Mouse (Mus musculus): ENCODE data around the gene Psenen. TPM values are rescaled to one million over a fixed set of nuclear protein-coding genes. Genes with fewer than 3 reads are reported as not detected.

Psenen gene
- polyA plus RNA-seq, 2 experiments, result 136 to 141 TPM

DNA sequence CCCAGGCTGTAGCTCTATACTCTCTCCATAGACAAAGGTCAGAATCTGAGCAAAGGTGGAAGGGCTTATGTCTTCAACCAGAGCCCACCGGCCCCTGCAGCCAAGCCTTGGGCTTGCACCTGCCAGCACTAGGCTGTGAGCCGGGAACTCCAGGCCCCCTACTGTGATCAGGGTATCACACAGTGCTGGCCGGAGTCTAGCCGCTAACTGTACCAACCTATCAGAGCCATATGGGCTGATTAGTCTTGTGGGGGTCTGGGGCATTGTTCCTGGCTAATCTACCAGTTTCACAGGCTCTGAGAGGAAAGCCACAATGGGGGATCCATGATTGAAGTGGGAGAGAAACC lies 28.2 kb upstream of the Psenen start:
- Histone ChIP-seq H3K9me3 (ENCODE audit: control insufficient read depth, low read length) (no peaks in the 10 kb centered on the region), H3K9ac (ENCODE audit: low read depth, low read length, severe bottlenecking) (no peak overlapping the region), H3K4me1 (ENCODE audit: control insufficient read depth, insufficient read depth, low read length) (peaks cover 14% of the 10 kb centered on the region), H3K4me3 (replicated peaks; ENCODE audit: low read length) (no peak overlapping the region), H3K27ac (replicated peaks; ENCODE audit: low read depth, low read length) (no peak overlapping the region), H3K27me3 (ENCODE audit: control insufficient read depth, insufficient read depth, low read length) (no peaks in the 10 kb centered on the region), H3K36me3 (ENCODE audit: control insufficient read depth, insufficient read depth, low read length) (peaks cover 2% of the 10 kb centered on the region), H3K4me2 (replicated peaks; ENCODE audit: low read depth, low read length, severe bottlenecking) (no peak overlapping the region)
- no peak for TF ChIP-seq POLR2A (IDR thresholded peaks at IDR 0.05; ENCODE audit: borderline replicate concordance, extremely low read depth, insufficient read depth, insufficient read length)
- DNase-seq (ENCODE audit: low spot score), result no peak
- 43% methylated on average over 4 of the region's 4 CpGs for WGBS
- ATAC-seq (ENCODE audit: low FRiP score, low read depth), result no peak

DNA sequence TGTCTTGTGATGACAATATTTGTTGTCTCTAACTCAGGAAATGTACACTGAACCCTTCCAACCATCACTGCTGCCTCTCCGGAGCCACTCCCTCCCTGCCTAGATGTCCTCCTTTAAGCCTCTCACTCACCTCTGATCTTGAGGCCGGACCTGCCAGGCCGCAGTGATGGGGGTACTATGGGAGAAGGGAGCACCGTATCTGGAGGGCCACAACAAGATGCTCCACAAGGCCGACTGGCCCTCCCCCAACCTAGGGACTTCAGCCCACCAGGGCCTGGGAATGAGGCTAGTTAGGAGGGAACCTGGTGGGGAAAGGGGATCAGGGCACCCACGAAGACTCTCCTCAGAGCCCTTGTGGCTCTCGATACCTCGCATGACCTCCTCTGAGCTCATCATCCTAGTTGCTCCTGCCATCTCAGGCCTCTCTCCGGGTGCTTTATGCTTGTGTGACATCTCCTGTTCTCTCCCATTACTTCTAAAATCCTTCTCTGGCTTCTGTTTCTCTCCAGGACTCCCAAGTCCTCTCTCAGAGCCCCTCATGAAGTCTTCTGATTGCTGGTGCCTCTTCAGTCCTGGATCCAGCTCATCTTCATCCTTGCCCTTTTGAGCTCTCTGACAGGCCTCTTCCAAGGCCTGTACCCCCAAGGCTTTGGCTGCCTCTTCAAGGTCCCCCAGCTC lies 27.6 kb upstream of the Psenen start:
- H3K4me3 ChIP-seq (replicated peaks; ENCODE audit: low read length), result no peak overlapping the region
- H3K4me2 ChIP-seq (replicated peaks; ENCODE audit: low read depth, low read length, severe bottlenecking), result no peak overlapping the region
- peaks cover 7% of the 10 kb centered on the region for H3K36me3 ChIP-seq (ENCODE audit: control insufficient read depth, insufficient read depth, low read length)
- H3K27me3 ChIP-seq (ENCODE audit: control insufficient read depth, insufficient read depth, low read length), result no peaks in the 10 kb centered on the region
- no peak for ATAC-seq (ENCODE audit: low FRiP score, low read depth)
- H3K27ac ChIP-seq (replicated peaks; ENCODE audit: low read depth, low read length), result no peak overlapping the region
- peaks cover 14% of the 10 kb centered on the region for H3K4me1 ChIP-seq (ENCODE audit: control insufficient read depth, insufficient read depth, low read length)
- no peak for TF ChIP-seq POLR2A (IDR thresholded peaks at IDR 0.05; ENCODE audit: borderline replicate concordance, extremely low read depth, insufficient read depth, insufficient read length)
- H3K9me3 ChIP-seq (ENCODE audit: control insufficient read depth, low read length), result no peaks in the 10 kb centered on the region
- no peak for DNase-seq (ENCODE audit: low spot score)
- H3K9ac ChIP-seq (ENCODE audit: low read depth, low read length, severe bottlenecking), result no peak overlapping the region
- WGBS, result 82% methylated on average over 9 of the region's 9 CpGs

DNA sequence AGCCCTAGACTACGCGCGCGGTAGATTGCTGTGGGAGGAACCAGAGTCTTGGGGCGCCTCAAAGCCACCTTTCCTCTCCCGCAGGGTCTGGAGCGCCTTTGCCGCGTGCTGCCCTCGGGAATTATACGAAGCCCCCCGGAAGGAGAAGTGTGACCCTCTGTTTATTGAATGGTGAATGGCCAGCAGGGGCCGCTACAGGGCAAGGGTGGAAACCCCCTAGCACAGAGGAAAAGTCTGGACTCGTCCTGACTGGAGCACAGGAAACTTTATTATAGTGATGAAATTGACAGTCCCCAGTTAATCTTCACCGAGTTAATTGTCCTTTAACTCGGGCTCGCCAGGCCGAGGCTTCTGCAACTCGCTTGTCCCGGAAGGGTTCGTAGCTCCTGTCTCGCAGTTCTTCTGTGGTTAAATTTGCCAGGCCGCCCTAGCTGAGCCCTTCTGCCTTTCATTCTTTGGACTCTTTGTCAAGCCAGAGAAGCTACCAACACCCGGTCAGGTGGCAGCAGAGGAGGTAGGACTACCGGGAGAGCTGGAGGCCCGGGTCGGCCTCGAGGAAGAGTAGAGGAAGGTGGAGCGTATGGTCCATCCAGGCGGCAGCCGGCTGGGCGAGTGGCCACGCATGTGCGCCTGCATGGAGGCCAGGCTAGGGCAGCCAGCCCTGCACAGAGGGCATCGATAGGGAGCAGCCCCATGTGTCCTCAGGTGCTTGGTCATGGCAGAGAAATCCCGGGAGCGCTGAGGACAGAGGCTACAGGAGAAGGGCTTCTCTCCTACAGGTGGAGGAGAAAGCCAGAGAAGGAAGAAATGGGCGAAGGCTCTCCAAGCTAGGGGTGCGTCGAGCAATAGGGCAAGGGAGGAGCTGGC lies 26.2 kb upstream of the Psenen start:
- Histone ChIP-seq H3K9me3 (ENCODE audit: control insufficient read depth, low read length) (no peaks in the 10 kb centered on the region), H3K27ac (replicated peaks; ENCODE audit: low read depth, low read length) (peak overlapping the region; percentile 92), H3K9ac (ENCODE audit: low read depth, low read length, severe bottlenecking) (peak overlapping the region; percentile 98), H3K4me1 (ENCODE audit: control insufficient read depth, insufficient read depth, low read length) (peaks cover 14% of the 10 kb centered on the region), H3K4me3 (replicated peaks; ENCODE audit: low read length) (peak overlapping the region; percentile 96), H3K27me3 (ENCODE audit: control insufficient read depth, insufficient read depth, low read length) (no peaks in the 10 kb centered on the region), H3K4me2 (replicated peaks; ENCODE audit: low read depth, low read length, severe bottlenecking) (peak overlapping the region; percentile 77), H3K36me3 (ENCODE audit: control insufficient read depth, insufficient read depth, low read length) (peaks cover 21% of the 10 kb centered on the region)
- peak; percentile 70 for ATAC-seq (ENCODE audit: low FRiP score, low read depth)
- no peak for TF ChIP-seq POLR2A (IDR thresholded peaks at IDR 0.05; ENCODE audit: borderline replicate concordance, extremely low read depth, insufficient read depth, insufficient read length)
- DNase-seq (ENCODE audit: low spot score), result peak; percentile 92
- WGBS, result 28% methylated on average over 40 of the region's 40 CpGs

DNA sequence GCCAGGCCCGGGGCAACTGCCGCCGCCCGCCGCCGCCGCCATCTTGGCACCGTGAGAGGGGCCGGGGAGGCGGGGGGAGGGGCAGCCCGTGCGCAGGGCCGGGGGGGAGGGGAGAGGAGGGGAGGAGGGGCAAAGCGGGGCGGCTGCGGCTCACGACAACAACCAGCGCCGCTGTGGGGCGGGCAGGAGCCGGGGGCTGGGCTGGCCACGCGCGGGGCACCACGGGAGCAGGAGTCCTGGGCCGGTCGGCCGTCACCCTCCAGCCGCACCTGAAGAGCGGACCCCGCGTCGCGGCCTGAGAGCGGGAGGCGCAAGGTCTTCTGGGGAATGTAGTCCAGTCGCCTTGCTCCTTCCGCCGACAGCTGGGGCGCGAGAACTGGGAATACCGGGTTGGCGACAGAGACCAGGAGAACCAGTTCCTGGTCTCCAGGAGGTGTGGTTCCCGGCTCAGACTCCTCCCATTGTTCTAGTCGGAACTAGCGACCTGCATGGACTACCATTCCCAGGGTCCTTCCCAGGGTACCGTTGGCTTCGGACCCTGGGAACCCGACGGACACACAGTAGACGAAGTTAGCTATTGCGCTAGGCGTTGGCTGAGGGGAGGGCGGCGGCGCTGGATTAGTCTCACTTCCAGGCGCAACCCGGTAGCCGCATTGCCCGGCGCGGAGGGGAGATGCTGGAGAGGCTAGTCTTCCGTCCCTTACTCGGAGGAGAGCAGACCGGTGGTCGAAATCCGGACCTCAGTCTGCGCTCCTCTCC lies 25.4 kb upstream of the Psenen start, which contains the start of gene Kmt2b:
Gene Kmt2b (minus strand): TSS at position 51 of the 759 bp plus-strand sequence.
- under 1% methylated on average over 38 of the region's 68 CpGs for WGBS
- Histone ChIP-seq H3K4me3 (replicated peaks; ENCODE audit: low read length) (peak within 1 kb of the TSS; percentile 96), H3K9me3 (ENCODE audit: control insufficient read depth, low read length) (no peaks in the 10 kb centered on the region), H3K27me3 (ENCODE audit: control insufficient read depth, insufficient read depth, low read length) (no peaks in the 10 kb centered on the region), H3K27ac (replicated peaks; ENCODE audit: low read depth, low read length) (peak within 1 kb of the TSS; percentile 92), H3K36me3 (ENCODE audit: control insufficient read depth, insufficient read depth, low read length) (peaks cover 29% of the 10 kb centered on the region), H3K4me2 (replicated peaks; ENCODE audit: low read depth, low read length, severe bottlenecking) (peak within 1 kb of the TSS; percentile 85), H3K9ac (ENCODE audit: low read depth, low read length, severe bottlenecking) (peak within 1 kb of the TSS; percentile 98), H3K4me1 (ENCODE audit: control insufficient read depth, insufficient read depth, low read length) (peaks cover 14% of the 10 kb centered on the region)
- TF ChIP-seq POLR2A (IDR thresholded peaks at IDR 0.05; ENCODE audit: borderline replicate concordance, extremely low read depth, insufficient read depth, insufficient read length), result peak; percentile 43; the same call in 1 of the 2 replicates
- ATAC-seq (ENCODE audit: low FRiP score, low read depth) (peak; percentile 94), DNase-seq (ENCODE audit: low spot score) (peak; percentile 98)
